Mouse (Mus musculus): Measurements from ENCODE around the gene Tmtc3. TPM values are rescaled to one million over a fixed set of nuclear protein-coding genes. Genes with fewer than 3 reads are reported as not detected.

The Tmtc3 gene
- total RNA-seq (2023), result 3.3 and 4.1 TPM in 2 replicates

GRCm38 (mm10) chr10:100487097-100487978 is at the start of gene Tmtc3, which contains the start of gene Cep290:
Tmtc3 (minus strand) TSS chr10:100487350.
Cep290 (plus strand) TSS chr10:100487558.

Other genes starting within 250 kb of the Tmtc3 start
- not detected in 2 replicates for gene Gm4301, start 151.7 kb downstream of the Tmtc3 start, total RNA-seq (2023)
- not detected in 2 replicates for gene Gm4302, start 146.5 kb downstream of the Tmtc3 start, total RNA-seq (2023)
- not detected in 2 replicates for gene Gm4303, start 141.4 kb downstream of the Tmtc3 start, total RNA-seq (2023)
- not detected in 2 replicates for gene Gm4305, start 136.3 kb downstream of the Tmtc3 start, total RNA-seq (2023)
- not detected in 2 replicates for gene Gm4307, start 126.0 kb downstream of the Tmtc3 start, total RNA-seq (2023)
- not detected in 2 replicates for gene Gm4312, start 104.8 kb downstream of the Tmtc3 start, total RNA-seq (2023)
- gene Cep290, start 208 bp upstream of the Tmtc3 start, total RNA-seq (2023), result 2.4 and 2.8 TPM in 2 replicates
- gene 4930430F08Rik, start 103.1 kb upstream of the Tmtc3 start, total RNA-seq (2023), result 1.5 and 1.8 TPM in 2 replicates
- not detected in 2 replicates for gene 1700017N19Rik, start 103.1 kb upstream of the Tmtc3 start, total RNA-seq (2023)